Mouse (Mus musculus): ENCODE measurements at regions not wholly inside any gene's neighbourhood (a gene's known extent, or its start where the extent isn't known, plus 50 kb on each side); places are given as distances from the start of the nearest gene placed in this dataset.

GRCm38 (mm10) chr12:15553681-15554007, 263.1 kb downstream of the Trib2 start:
- H3K9me3 ChIP-seq: no peaks in the 10 kb centered on the region
- WGBS: 69% methylated on average over 4 of the region's 4 CpGs
- no peaks in the 10 kb centered on the region for H3K36me3 ChIP-seq
- H3K27me3 ChIP-seq (replicated peaks): no peaks in the 10 kb centered on the region
- H3K9ac ChIP-seq: no peak overlapping the region
- no peak overlapping the region for H3K27ac ChIP-seq
- H3K4me2 ChIP-seq: no peak overlapping the region
- H3K4me1 ChIP-seq: no peaks in the 10 kb centered on the region
- ATAC-seq (ENCODE audit: insufficient read depth, low FRiP score, low read depth): no peak
- no peak overlapping the region for H3K4me3 ChIP-seq (replicated peaks)

- Histone ChIP-seq H3K27ac (no peak overlapping the region), H3K9ac (no peak overlapping the region), H3K4me3 (replicated peaks) (no peak overlapping the region), H3K36me3 (no peaks in the 10 kb centered on the region), H3K9me3 (no peaks in the 10 kb centered on the region), H3K4me1 (no peaks in the 10 kb centered on the region), H3K27me3 (replicated peaks) (no peaks in the 10 kb centered on the region), H3K4me2 (no peak overlapping the region)
- ATAC-seq (ENCODE audit: insufficient read depth, low FRiP score, low read depth): no peak
- 43% methylated on average over 6 of the region's 6 CpGs for WGBS
These were observed 263.6 kb downstream of the Trib2 start for GRCm38 (mm10) chr12:15552979-15553680.

- no peak overlapping the region for H3K4me3 ChIP-seq (replicated peaks)
- no peak overlapping the region for H3K9ac ChIP-seq
- no peak overlapping the region for H3K27ac ChIP-seq
- no peaks in the 10 kb centered on the region for H3K9me3 ChIP-seq
- H3K27me3 ChIP-seq (replicated peaks): no peaks in the 10 kb centered on the region
- ATAC-seq (ENCODE audit: insufficient read depth, low FRiP score, low read depth): no peak
- H3K4me1 ChIP-seq: no peaks in the 10 kb centered on the region
- H3K36me3 ChIP-seq: no peaks in the 10 kb centered on the region
- WGBS: 39% methylated on average over 2 of the region's 2 CpGs
- H3K4me2 ChIP-seq: no peak overlapping the region
These were observed 264.5 kb downstream of the Trib2 start for GRCm38 (mm10) chr12:15552210-15552609.

- no peak overlapping the region for H3K4me3 ChIP-seq (replicated peaks)
- no peak overlapping the region for H3K4me2 ChIP-seq
- WGBS: 68% methylated on average over 4 of the region's 4 CpGs
- no peak overlapping the region for H3K9ac ChIP-seq
- no peak for ATAC-seq (ENCODE audit: insufficient read depth, low FRiP score, low read depth)
- no peaks in the 10 kb centered on the region for H3K4me1 ChIP-seq
- H3K27me3 ChIP-seq (replicated peaks): no peaks in the 10 kb centered on the region
- no peak overlapping the region for H3K27ac ChIP-seq
- no peaks in the 10 kb centered on the region for H3K9me3 ChIP-seq
- no peaks in the 10 kb centered on the region for H3K36me3 ChIP-seq
These were observed 265.3 kb downstream of the Trib2 start for GRCm38 (mm10) chr12:15551281-15551900.

GRCm38 (mm10) chr12:15544351-15544750, 272.4 kb downstream of the Trib2 start:
- 65% methylated on average over 1 of the region's 1 CpGs for WGBS
- Histone ChIP-seq H3K27me3 (replicated peaks) (no peaks in the 10 kb centered on the region), H3K9me3 (no peaks in the 10 kb centered on the region), H3K4me1 (no peaks in the 10 kb centered on the region), H3K27ac (no peak overlapping the region), H3K4me2 (no peak overlapping the region), H3K9ac (no peak overlapping the region), H3K4me3 (replicated peaks) (no peak overlapping the region), H3K36me3 (no peaks in the 10 kb centered on the region)
- ATAC-seq (ENCODE audit: insufficient read depth, low FRiP score, low read depth): no peak

GRCm38 (mm10) chr12:15542486-15542885, 274.2 kb downstream of the Trib2 start:
- WGBS: 66% methylated on average over 2 of the region's 2 CpGs
- Histone ChIP-seq H3K4me2 (no peak overlapping the region), H3K36me3 (no peaks in the 10 kb centered on the region), H3K9me3 (no peaks in the 10 kb centered on the region), H3K9ac (no peak overlapping the region), H3K4me1 (no peaks in the 10 kb centered on the region), H3K4me3 (replicated peaks) (no peak overlapping the region), H3K27ac (no peak overlapping the region), H3K27me3 (replicated peaks) (no peaks in the 10 kb centered on the region)
- no peak for ATAC-seq (ENCODE audit: insufficient read depth, low FRiP score, low read depth)

GRCm38 (mm10) chr12:15536852-15537368, 279.8 kb downstream of the Trib2 start:
- no peak for ATAC-seq (ENCODE audit: insufficient read depth, low FRiP score, low read depth)
- no peaks in the 10 kb centered on the region for H3K4me1 ChIP-seq
- WGBS: 69% methylated on average over 8 of the region's 8 CpGs
- H3K9me3 ChIP-seq: no peaks in the 10 kb centered on the region
- H3K4me3 ChIP-seq (replicated peaks): no peak overlapping the region
- no peaks in the 10 kb centered on the region for H3K27me3 ChIP-seq (replicated peaks)
- H3K9ac ChIP-seq: no peak overlapping the region
- no peaks in the 10 kb centered on the region for H3K36me3 ChIP-seq
- H3K4me2 ChIP-seq: no peak overlapping the region
- no peak overlapping the region for H3K27ac ChIP-seq

GRCm38 (mm10) chr12:15536247-15536646, 280.5 kb downstream of the Trib2 start:
- no peak overlapping the region for H3K4me2 ChIP-seq
- no peak for ATAC-seq (ENCODE audit: insufficient read depth, low FRiP score, low read depth)
- no peak overlapping the region for H3K27ac ChIP-seq
- no peak overlapping the region for H3K9ac ChIP-seq
- H3K27me3 ChIP-seq (replicated peaks): no peaks in the 10 kb centered on the region
- no peak overlapping the region for H3K4me3 ChIP-seq (replicated peaks)
- 90% methylated on average over 5 of the region's 5 CpGs for WGBS
- no peaks in the 10 kb centered on the region for H3K4me1 ChIP-seq
- no peaks in the 10 kb centered on the region for H3K36me3 ChIP-seq
- H3K9me3 ChIP-seq: no peaks in the 10 kb centered on the region

- no peaks in the 10 kb centered on the region for H3K36me3 ChIP-seq
- no peak overlapping the region for H3K4me2 ChIP-seq
- WGBS: 6% methylated on average over 6 of the region's 6 CpGs
- no peak overlapping the region for H3K4me3 ChIP-seq (replicated peaks)
- H3K4me1 ChIP-seq: no peaks in the 10 kb centered on the region
- ATAC-seq (ENCODE audit: insufficient read depth, low FRiP score, low read depth): no peak; the same call in 1 of the 2 replicates
- no peak overlapping the region for H3K9ac ChIP-seq
- no peaks in the 10 kb centered on the region for H3K27me3 ChIP-seq (replicated peaks)
- H3K27ac ChIP-seq: no peak overlapping the region
- H3K9me3 ChIP-seq: no peaks in the 10 kb centered on the region
These were observed 280.9 kb downstream of the Trib2 start for GRCm38 (mm10) chr12:15535822-15536221.

GRCm38 (mm10) chr12:15520783-15521407, 295.8 kb downstream of the Trib2 start:
- Histone ChIP-seq H3K9ac (no peak overlapping the region), H3K4me3 (replicated peaks) (no peak overlapping the region), H3K4me2 (no peak overlapping the region), H3K4me1 (no peaks in the 10 kb centered on the region), H3K27ac (no peak overlapping the region), H3K27me3 (replicated peaks) (no peaks in the 10 kb centered on the region), H3K36me3 (no peaks in the 10 kb centered on the region), H3K9me3 (no peaks in the 10 kb centered on the region)
- 44% methylated on average over 4 of the region's 4 CpGs for WGBS
- ATAC-seq (ENCODE audit: insufficient read depth, low FRiP score, low read depth): no peak

- no peak overlapping the region for H3K27ac ChIP-seq
- no peaks in the 10 kb centered on the region for H3K4me1 ChIP-seq
- no peak overlapping the region for H3K9ac ChIP-seq
- H3K4me2 ChIP-seq: no peak overlapping the region
- WGBS: 25% methylated on average over 2 of the region's 2 CpGs
- no peaks in the 10 kb centered on the region for H3K27me3 ChIP-seq (replicated peaks)
- no peaks in the 10 kb centered on the region for H3K9me3 ChIP-seq
- no peak for ATAC-seq (ENCODE audit: insufficient read depth, low FRiP score, low read depth)
- H3K36me3 ChIP-seq: no peaks in the 10 kb centered on the region
- no peak overlapping the region for H3K4me3 ChIP-seq (replicated peaks)
These were observed 304.7 kb downstream of the Trib2 start for GRCm38 (mm10) chr12:15511994-15512393.

GRCm38 (mm10) chr12:15507576-15507975, 309.1 kb downstream of the Trib2 start:
- no peak overlapping the region for H3K4me3 ChIP-seq (replicated peaks)
- no peaks in the 10 kb centered on the region for H3K9me3 ChIP-seq
- H3K4me1 ChIP-seq: no peaks in the 10 kb centered on the region
- H3K4me2 ChIP-seq: no peak overlapping the region
- no peak overlapping the region for H3K9ac ChIP-seq
- 18% methylated on average over 7 of the region's 7 CpGs for WGBS
- H3K36me3 ChIP-seq: no peaks in the 10 kb centered on the region
- no peak overlapping the region for H3K27ac ChIP-seq
- ATAC-seq (ENCODE audit: insufficient read depth, low FRiP score, low read depth): no peak
- H3K27me3 ChIP-seq (replicated peaks): no peaks in the 10 kb centered on the region
